ENCODE assay signal across 9 mouse cellular contexts in genomic region chr2:76405596-76406150, GRCm38 (mm10). TPM values are rescaled to one million over a fixed set of nuclear protein-coding genes. Genes with fewer than 3 reads are reported as not detected.
DNase-seq lines count a peak whose midpoint lies in the region; ATAC-seq and TF ChIP-seq lines count a peak whose summit lies in the region.
"Had no signal": no experiment of that assay in that cellular context is flagged by ENCODE, and none has a peak within 500 bp of the region (broad histone marks: within the 10 kb centered on the region; RNA-seq: fewer than 3 reads in every experiment).

No protein-coding gene starts in this region.

- no peak for TF ChIP-seq POLR2A in heart, adult 2 months (IDR thresholded peaks at IDR 0.05; ENCODE audit: insufficient read depth, low read depth, low read length)

- peak overlapping the region; percentile 86 for H3K4me2 ChIP-seq in intestine, embryonic 14.5 days (ENCODE audit: low read length)

- 7% methylated on average over 15 of the region's 15 CpGs for WGBS in heart, adult 2 months
- 4% methylated on average over 15 of the region's 15 CpGs for WGBS in embryonic facial prominence, embryonic 10.5 days
- WGBS in intestine, embryonic 14.5 days = 2% methylated on average over 15 of the region's 15 CpGs

- H3K27me3 ChIP-seq in heart, adult 2 months (ENCODE audit: control insufficient read depth, insufficient read depth, low read length) = peaks cover 2% of the 10 kb centered on the region; the same call in 1 of the 2 replicates
- no peaks in the 10 kb centered on the region for H3K27me3 ChIP-seq in C2C12 (ENCODE audit: control insufficient read depth, insufficient read depth, insufficient read length)
- peaks cover 39% of the 10 kb centered on the region for H3K27me3 ChIP-seq in embryonic facial prominence, embryonic 10.5 days (replicated peaks; ENCODE audit: low read depth, poor library complexity, severe bottlenecking)
- peaks cover 7% of the 10 kb centered on the region; the same call in 1 of the 2 replicates for H3K27me3 ChIP-seq in intestine, embryonic 14.5 days (replicated peaks; ENCODE audit: control insufficient read depth, insufficient read depth, low read length)

- no peak for TF ChIP-seq EP300 in heart, adult 2 months (IDR thresholded peaks at IDR 0.05; ENCODE audit: insufficient read depth, low read depth, low read length)

- H3K4me1 ChIP-seq in heart, adult 2 months (ENCODE audit: control insufficient read depth, insufficient read depth, low read length) = no peaks in the 10 kb centered on the region
- H3K4me1 ChIP-seq in embryonic facial prominence, embryonic 10.5 days = peaks cover 18% of the 10 kb centered on the region
- 0 out of 2 replicates have a peak, but pooled peaks cover 4% of the 10 kb centered on the region for H3K4me1 ChIP-seq in intestine, embryonic 14.5 days (replicated peaks; ENCODE audit: control insufficient read depth, insufficient read depth, low read length)

- H3K9me3 ChIP-seq in embryonic facial prominence, embryonic 10.5 days = no peaks in the 10 kb centered on the region
- no peaks in the 10 kb centered on the region for H3K9me3 ChIP-seq in intestine, embryonic 14.5 days (ENCODE audit: control insufficient read depth, low read length)

- no peaks in the 10 kb centered on the region for H3K79me2 ChIP-seq in heart, adult 2 months (replicated peaks; ENCODE audit: control insufficient read depth, insufficient read depth, low read length)
- H3K79me2 ChIP-seq in C2C12 (ENCODE audit: control insufficient read depth, insufficient read depth) = no peaks in the 10 kb centered on the region

- peak; percentile 48 for ATAC-seq in intestine, embryonic 14.5 days (replicated peaks; ENCODE audit: low FRiP score, low TSS enrichment, low read depth)
- ATAC-seq in erythroid progenitor cell, adult 5-6 weeks (replicated peaks; ENCODE audit: low FRiP score, poor library complexity, severe bottlenecking) = no peak

- peak overlapping the region; percentile 94 for H3K4me3 ChIP-seq in heart, adult 2 months
- H3K4me3 ChIP-seq in C2C12 (ENCODE audit: insufficient read depth, poor library complexity, severe bottlenecking) = peak overlapping the region; percentile 29
- peak overlapping the region; percentile 94 for H3K4me3 ChIP-seq in embryonic facial prominence, embryonic 10.5 days
- H3K4me3 ChIP-seq in intestine, embryonic 14.5 days (ENCODE audit: low read depth, low read length) = peak overlapping the region; percentile 75

- peak overlapping the region; percentile 88 for H3ac ChIP-seq in C2C12 (ENCODE audit: control insufficient read depth, insufficient read length, low read depth)

- TF ChIP-seq CTCF in heart, adult 2 months (IDR thresholded peaks at IDR 0.05) = no peak
- no peak for TF ChIP-seq CTCF in C2C12 (IDR thresholded peaks at IDR 0.05; ENCODE audit: control insufficient read depth, insufficient read depth, insufficient read length)

- intact Hi-C loops in heart, adult 2 months (cut with DNase I) = loop anchor here (2.0 kb wide), 1 partner anchor 37 kb away; the partner anchor contains the start of gene Rbm45
- intact Hi-C loops in heart, postnatal 14 days (cut with DNase I) = no loop called here

- no peaks in the 10 kb centered on the region for H3K79me3 ChIP-seq in C2C12 (ENCODE audit: low read depth)

- no peak overlapping the region for H3K27ac ChIP-seq in heart, adult 2 months
- peak overlapping the region; percentile 87 for H3K27ac ChIP-seq in embryonic facial prominence, embryonic 10.5 days (replicated peaks)
- H3K27ac ChIP-seq in intestine, embryonic 14.5 days (ENCODE audit: low read depth) = peak overlapping the region; percentile 82

- DNase-seq in heart, adult 2 months = no peak
- no peak for DNase-seq in heart, postnatal 14 days
- no peak for DNase-seq in embryonic facial prominence, embryonic 10.5 days (ENCODE audit: low spot score)
- DNase-seq in intestine, embryonic 14.5 days (ENCODE audit: low spot score) = no peak
- DNase-seq in mesoderm, embryonic 11.5 days (ENCODE audit: low read depth, low spot score) = peak; percentile 52
- no peak for DNase-seq in thymus, postnatal 10 days (ENCODE audit: low spot score in 2 of 2)

- H3K9ac ChIP-seq in heart, adult 2 months (ENCODE audit: low read depth, low read length) = peak overlapping the region; percentile 92
- peak overlapping the region; percentile 69 for H3K9ac ChIP-seq in intestine, embryonic 14.5 days (ENCODE audit: low read length)

- no peaks in the 10 kb centered on the region for H3K36me3 ChIP-seq in heart, adult 2 months (ENCODE audit: control insufficient read depth, insufficient read depth, low read length)
- H3K36me3 ChIP-seq in C2C12 (ENCODE audit: control insufficient read depth, insufficient read depth) = no peaks in the 10 kb centered on the region
- H3K36me3 ChIP-seq in embryonic facial prominence, embryonic 10.5 days (replicated peaks) = no peaks in the 10 kb centered on the region
- no peaks in the 10 kb centered on the region for H3K36me3 ChIP-seq in intestine, embryonic 14.5 days (ENCODE audit: control insufficient read depth, insufficient read depth, low read length)

TF ChIP-seq in C2C12, 6 proteins besides CTCF, POLR2A, EP300 and RAD21:
- TF ChIP-seq MAX (IDR thresholded peaks at IDR 0.05) (no peak), CEBPB (IDR thresholded peaks at IDR 0.05; ENCODE audit: low read depth) (no peak), MYOD1 (IDR thresholded peaks at IDR 0.05; ENCODE audit: control insufficient read depth, insufficient read length, low read depth) (no peak), USF1 (IDR thresholded peaks at IDR 0.05; ENCODE audit: low read depth) (no peak), FOSL1 (IDR thresholded peaks at IDR 0.05; ENCODE audit: insufficient read depth, low read length, poor library complexity, severe bottlenecking) (no peak), MYOG (IDR thresholded peaks at IDR 0.05; ENCODE audit: control insufficient read depth, extremely low read depth, insufficient read length) (no peak)

RNA-seq across cellular contexts. Expression of gene Osbpl6, which starts 0.6 kb away (rescaled TPM):
- total RNA-seq in heart, adult 2 months (2021) = 10 to 100 TPM; 11.4 to 13.5 TPM
- polyA plus RNA-seq in heart, adult 2 months (2012; rRNA removed) = 5.9 and 7.4 TPM in 2 replicates
- total RNA-seq in heart, postnatal 14 days (2021) = 10 to 100 TPM in 1 of 2 experiments, 1 to 10 TPM in 1; 5.7 to 10.4 TPM
- polyA plus RNA-seq in C2C12 (2012; fragmentation: generic; extraction: Trizol) = 3.0 TPM
- 13.5 and 15.4 TPM in 2 replicates for polyA plus RNA-seq in embryonic facial prominence, embryonic 10.5 days (2016; fragmentation: Nextera tagmentation; extraction: Ambion mirVana)
- polyA plus RNA-seq in intestine, embryonic 14.5 days (2014; fragmentation: Nextera tagmentation; extraction: Ambion mirVana) = 8.9 and 10.9 TPM in 2 replicates
- not detected in 2 replicates for total RNA-seq in erythroid progenitor cell, adult 5-6 weeks (2015; ENCODE audit: low replicate concordance)
- total RNA-seq in erythroid progenitor cell, adult 5-6 weeks (2017; ENCODE audit: low replicate concordance) = not detected in 2 replicates

RNA-seq across cellular contexts. Expression of gene Rbm45, which starts 35.9 kb away (rescaled TPM):
- total RNA-seq in heart, adult 2 months (2021) = 10 to 100 TPM; 18.1 to 22.9 TPM
- polyA plus RNA-seq in heart, adult 2 months (2012; rRNA removed) = 6.9 and 11.4 TPM in 2 replicates
- 10 to 100 TPM; 21.6 to 24.3 TPM for total RNA-seq in heart, postnatal 14 days (2021)
- 24.1 TPM for polyA plus RNA-seq in C2C12 (2012; fragmentation: generic; extraction: Trizol)
- polyA plus RNA-seq in embryonic facial prominence, embryonic 10.5 days (2016; fragmentation: Nextera tagmentation; extraction: Ambion mirVana) = 20.0 and 20.6 TPM in 2 replicates
- 14.6 and 17.1 TPM in 2 replicates for polyA plus RNA-seq in intestine, embryonic 14.5 days (2014; fragmentation: Nextera tagmentation; extraction: Ambion mirVana)
- 6.1 and 15.1 TPM in 2 replicates for total RNA-seq in erythroid progenitor cell, adult 5-6 weeks (2015; ENCODE audit: low replicate concordance)
- total RNA-seq in erythroid progenitor cell, adult 5-6 weeks (2017; ENCODE audit: low replicate concordance) = 10.5 and 19.3 TPM in 2 replicates

RNA-seq across cellular contexts. Expression of gene Cyct, which starts 45.4 kb away (rescaled TPM):
- under 1 TPM in 1 of 2 experiments, not detected in 1; 0.73 TPM for total RNA-seq in heart, adult 2 months (2021)
- not detected in 2 replicates for polyA plus RNA-seq in heart, adult 2 months (2012; rRNA removed)
- not detected for total RNA-seq in heart, postnatal 14 days (2021)
- not detected for polyA plus RNA-seq in C2C12 (2012; fragmentation: generic; extraction: Trizol)
- polyA plus RNA-seq in embryonic facial prominence, embryonic 10.5 days (2016; fragmentation: Nextera tagmentation; extraction: Ambion mirVana) = not detected in 2 replicates
- not detected in 2 replicates for polyA plus RNA-seq in intestine, embryonic 14.5 days (2014; fragmentation: Nextera tagmentation; extraction: Ambion mirVana)
- total RNA-seq in erythroid progenitor cell, adult 5-6 weeks (2015; ENCODE audit: low replicate concordance) = not detected in 2 replicates
- not detected in 2 replicates for total RNA-seq in erythroid progenitor cell, adult 5-6 weeks (2017; ENCODE audit: low replicate concordance)
- total RNA-seq: layer of hippocampus, adult 18-20 months had no signal

Comparison
In these comparisons a context has a peak if more than half of its experiments do, and no peak if none do; other contexts are left out.
1. H3K4me3 ChIP-seq: peak in every context shown above with its lines; median percentile 94 in heart, adult 2 months; 94 in embryonic facial prominence, embryonic 10.5 days; 75 in intestine, embryonic 14.5 days; 29 in C2C12.